Mouse (Mus musculus): ENCODE measurements around the gene 2310034C09Rik.
"Not testable (repeated sequence)": the region's sequence is repeated elsewhere in the genome, so short reads cannot be mapped to it uniquely, and the experiment has no call there.

The 2310034C09Rik gene

DNA sequence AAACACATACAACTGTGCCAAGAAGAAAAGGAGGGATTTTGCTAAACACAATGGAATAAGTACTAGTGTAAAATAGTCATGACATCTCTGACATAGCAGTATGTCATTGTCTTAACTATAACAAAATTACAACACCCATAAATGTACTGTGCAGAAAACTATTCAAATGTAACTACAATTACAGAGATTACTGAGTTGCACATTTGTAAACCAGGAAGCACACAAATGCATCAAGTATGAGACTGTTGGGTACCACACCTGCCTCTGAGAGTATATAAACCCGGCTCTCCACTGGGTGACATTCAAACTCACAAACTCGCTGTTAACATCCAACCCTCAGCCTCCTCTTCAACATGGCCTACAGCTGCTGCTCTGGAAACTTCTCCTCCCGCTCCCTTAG is at the start of gene 2310034C09Rik:
Gene 2310034C09Rik (plus strand): TSS at position 301 of the 400 bp plus-strand sequence.
- DNase-seq (ENCODE audit: extremely low read depth, insufficient read length, low spot score): not testable (repeated sequence)

DNA sequence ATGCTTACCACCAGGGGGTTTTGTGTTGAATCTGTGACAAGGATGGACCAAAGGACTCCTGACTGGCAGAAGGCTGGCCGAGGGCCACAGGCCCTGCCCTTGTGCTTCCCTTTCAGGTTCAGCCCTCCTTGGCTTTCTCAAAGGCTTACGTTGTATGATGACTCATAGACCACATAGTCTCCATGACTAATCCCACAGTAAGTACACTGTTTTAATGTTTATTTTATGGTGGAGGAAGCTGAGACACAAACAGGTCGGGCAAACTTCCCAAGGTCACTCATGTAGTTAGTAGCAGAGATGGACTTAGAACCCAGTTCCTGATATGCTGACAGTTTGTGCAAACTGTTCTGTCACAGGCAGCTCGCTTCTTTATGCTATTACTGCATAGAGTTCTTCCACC is 47.9 kb upstream of the 2310034C09Rik start:
- DNase-seq (ENCODE audit: extremely low read depth, insufficient read length, low spot score): peak; percentile 49

DNA sequence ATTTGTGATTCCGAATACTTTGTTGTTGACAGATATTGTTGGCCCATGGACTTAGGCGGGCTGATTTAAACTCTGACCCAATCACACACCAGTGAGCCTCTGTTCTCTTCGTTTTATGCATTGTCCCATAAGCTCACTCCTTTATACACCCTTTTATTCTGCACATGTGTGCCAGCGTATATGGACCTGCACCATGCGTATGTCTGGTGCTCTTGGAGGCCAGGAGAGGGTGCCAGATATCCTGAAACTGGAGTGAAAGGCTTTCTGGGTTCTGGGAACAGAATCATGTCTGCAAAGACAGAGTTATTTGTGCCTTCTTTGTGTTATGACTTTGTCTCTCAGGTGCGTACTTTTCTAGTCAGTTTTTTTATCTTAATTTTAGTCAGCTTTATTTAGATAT is 47.4 kb upstream of the 2310034C09Rik start:
- no peak for DNase-seq (ENCODE audit: extremely low read depth, insufficient read length, low spot score)

DNA sequence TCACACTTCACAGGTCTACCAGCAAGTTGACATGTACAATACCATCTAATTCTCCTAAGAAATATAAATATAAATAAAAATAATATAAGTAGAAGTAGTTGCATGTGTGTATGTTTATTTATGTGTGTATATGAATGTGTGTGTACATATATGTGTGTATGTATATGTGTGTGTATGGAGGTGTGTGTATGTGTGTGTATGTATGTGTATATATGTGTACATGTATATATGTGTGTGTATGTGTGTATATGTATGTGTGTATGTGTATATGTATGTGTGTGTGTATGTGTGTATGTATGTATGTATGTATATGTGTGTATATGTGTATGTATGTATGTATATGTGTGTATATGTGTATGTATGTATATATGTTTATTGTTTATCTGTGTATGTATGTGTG is 42.1 kb upstream of the 2310034C09Rik start:
- DNase-seq (ENCODE audit: extremely low read depth, insufficient read length, low spot score): no peak

DNA sequence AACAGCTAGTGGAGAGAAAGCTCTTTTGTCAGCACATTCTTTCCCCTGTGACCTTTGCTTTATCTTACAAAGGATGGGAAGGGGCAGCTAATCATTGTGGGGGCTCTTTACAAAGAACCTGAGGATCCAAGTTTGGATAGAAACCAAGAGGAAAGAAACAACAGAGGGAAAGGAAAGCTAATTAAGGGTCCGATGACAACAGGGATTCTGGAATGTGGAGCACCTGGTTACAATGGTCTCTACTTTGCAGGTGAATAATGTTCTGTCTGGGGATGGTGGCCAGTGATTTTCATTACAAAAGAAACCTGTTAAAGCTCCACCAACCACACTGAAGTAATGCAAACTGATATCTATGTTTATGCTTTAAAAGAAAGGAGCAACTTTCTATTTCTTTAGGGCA is 38.6 kb upstream of the 2310034C09Rik start:
- no peak for DNase-seq (ENCODE audit: extremely low read depth, insufficient read length, low spot score)

DNA sequence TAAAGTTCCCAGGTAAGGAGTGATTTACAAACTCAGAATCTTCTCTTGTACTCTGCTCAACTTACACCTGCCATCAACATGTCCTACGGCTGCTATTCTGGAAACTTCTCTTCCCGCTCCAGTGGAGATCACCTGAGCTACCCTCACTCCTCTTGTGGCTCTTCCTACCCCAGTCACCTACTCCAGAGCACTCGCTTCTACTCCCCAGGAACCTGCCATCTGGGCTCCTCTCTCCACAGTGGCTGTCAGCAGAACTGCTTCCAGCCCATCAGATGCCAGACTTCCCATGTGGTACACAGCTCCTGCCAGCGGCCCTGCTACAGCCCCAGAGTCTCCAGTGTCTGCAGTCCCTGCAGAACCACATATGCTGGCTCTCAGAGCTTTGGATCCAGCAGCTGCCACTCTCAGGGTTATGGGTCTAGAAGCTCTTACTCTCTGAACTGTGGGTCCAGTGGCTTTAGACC is 29.8 kb upstream of the 2310034C09Rik start, which contains the start of gene Krtap13-1:
Gene Krtap13-1 (plus strand): TSS at position 51 of the 464 bp plus-strand sequence.
- DNase-seq (ENCODE audit: extremely low read depth, insufficient read length, low spot score): no peak

DNA sequence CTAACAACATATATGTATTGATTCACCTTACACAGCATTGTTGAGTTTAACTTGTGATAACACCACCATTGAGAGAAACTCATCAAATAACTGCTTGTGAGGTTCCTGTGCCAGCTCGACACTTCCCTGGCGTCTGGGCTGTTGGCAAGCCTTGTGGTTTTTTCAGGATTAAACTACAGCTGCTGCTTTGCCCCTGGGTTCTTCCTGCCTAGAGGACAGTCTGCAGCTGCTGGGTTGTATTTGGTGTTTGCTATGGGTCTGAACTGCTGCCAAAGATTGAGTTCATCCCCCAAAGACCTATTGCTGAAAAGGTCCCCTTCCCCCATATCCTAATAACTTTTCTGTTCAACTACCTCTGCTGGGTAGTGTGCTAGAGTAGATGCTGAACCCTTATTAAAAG is 23.3 kb upstream of the 2310034C09Rik start:
- DNase-seq (ENCODE audit: extremely low read depth, insufficient read length, low spot score): no peak

DNA sequence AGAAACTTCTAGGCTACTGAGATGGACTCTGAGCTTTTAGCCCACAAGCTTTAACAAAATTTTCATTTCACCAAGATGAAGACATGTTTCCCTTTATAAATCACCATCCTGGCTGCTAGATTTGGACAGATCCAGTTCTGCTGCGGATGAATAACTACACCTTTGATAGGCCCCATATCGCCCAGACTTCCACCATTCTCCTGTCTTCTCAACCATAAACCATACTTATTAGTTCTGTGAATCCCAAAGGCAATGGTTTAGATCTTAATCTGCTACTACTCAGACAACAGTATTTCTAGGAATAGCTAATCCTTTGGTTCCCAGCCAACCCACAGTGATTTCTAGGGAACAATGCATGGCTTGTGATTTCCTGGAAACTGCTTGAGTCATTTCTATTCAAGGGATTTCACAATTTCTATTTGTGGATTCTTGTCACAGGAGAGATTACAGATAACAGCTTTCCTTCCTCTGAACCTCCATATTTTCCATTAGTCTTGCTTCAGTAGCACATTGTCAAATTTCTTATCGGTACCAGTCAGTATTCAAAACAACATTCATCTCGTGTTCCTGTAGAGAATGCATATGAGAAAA is 13.8 kb upstream of the 2310034C09Rik start:
- DNase-seq (ENCODE audit: extremely low read depth, insufficient read length, low spot score): no peak

DNA sequence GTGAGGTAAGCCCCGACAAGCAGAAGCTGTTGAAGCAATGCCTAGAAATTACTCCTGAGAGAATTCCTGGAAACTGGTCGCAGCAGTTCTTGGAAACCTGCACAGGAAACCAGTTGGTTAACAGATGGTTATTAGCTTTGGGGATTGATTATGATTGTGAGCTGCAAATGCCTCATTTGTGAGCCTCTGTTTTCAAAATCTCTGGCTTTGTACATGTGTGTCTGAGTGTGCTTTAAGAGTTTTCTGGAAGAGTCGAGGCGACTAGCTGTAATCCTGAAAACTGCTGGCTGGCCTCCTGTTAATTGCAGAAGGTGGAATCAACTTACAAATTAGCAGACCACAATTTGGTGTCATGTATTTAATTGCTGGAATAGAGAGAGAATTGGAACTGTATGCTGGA is 10.7 kb upstream of the 2310034C09Rik start:
- no peak for DNase-seq (ENCODE audit: extremely low read depth, insufficient read length, low spot score)

DNA sequence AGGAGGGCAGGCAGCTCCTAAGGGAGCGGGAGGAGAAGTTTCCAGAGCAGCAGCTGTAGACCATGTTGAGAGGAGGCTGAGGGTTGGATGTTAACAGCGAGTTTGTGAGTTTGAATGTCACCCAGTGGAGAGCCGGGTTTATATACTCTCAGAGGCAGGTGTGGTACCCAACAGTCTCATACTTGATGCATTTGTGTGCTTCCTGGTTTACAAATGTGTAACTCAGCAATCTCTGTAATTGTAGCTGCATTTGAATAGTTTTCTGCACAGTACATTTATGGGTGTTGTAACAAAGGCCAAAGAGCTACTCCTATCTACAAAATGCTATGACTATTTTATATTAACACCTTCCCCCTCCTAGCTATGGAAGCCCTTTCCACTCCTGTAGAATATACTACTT is 7.1 kb upstream of the 2310034C09Rik start, which contains the start of gene Krtap13:
Gene Krtap13 (minus strand): TSS at position 101 of the 400 bp plus-strand sequence.
- not testable (repeated sequence) for DNase-seq (ENCODE audit: extremely low read depth, insufficient read length, low spot score)

DNA sequence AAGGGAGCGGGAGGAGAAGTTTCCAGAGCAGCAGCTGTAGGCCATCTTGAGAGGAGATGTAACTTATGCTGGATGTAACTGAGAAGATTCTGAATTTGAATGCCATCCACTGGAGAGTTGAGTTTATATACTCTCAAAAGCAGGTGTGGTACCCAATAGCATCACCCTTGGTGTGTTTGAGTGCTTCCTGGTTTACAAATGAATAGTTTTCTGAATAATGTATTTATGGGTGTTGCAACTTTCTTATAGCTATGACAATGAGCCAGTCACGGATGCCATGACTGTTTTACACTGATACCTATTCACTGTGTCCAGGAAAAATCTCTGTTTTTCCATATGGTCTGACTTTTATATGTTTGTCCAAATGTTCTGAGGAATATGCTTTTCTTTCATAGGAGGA is 15.5 kb downstream of the 2310034C09Rik start, which contains the start of gene 2310057N15Rik:
Gene 2310057N15Rik (minus strand): TSS at position 101 of the 400 bp plus-strand sequence.
- DNase-seq (ENCODE audit: extremely low read depth, insufficient read length, low spot score): no peak

DNA sequence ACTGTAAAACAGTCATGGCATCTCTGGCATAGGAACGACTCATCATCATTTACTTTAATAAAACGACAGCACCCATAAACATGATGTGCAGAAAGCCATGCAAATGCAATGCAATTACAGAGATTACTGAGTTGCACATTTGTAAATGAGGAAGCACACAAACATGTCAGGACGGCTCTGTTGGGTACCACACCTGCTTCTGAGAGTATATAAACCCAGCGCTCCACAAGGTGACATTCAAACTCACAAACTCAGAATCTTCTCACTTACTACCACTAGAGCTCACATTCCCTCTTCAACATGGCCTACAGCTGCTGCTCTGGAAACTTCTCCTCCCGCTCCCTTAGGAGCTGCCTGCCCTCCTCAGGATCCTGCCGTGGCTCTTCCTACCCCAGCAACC is 18.9 kb downstream of the 2310034C09Rik start, which contains the start of gene Gm5965:
Gene Gm5965 (plus strand): TSS at position 301 of the 400 bp plus-strand sequence.
- no peak for DNase-seq (ENCODE audit: extremely low read depth, insufficient read length, low spot score)

DNA sequence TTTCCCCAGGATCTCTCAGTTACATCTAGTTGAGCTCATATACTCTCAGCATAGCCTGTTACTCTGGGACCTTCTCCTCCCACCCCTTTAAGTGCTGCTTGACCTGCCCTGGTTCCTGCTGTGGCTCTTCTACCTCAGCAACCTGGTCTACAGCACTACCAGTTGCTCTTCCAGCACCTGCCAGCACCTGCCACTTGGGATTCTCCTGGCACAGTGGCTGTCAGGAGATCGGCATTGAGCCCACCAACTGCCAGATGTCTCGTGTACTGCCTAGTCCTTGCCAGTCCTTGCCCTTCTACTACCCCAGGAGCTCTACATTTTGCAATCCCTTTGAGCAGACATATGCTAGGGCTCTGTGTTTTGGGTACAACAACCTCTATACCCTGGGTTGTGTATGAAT is 28.1 kb downstream of the 2310034C09Rik start:
- DNase-seq (ENCODE audit: extremely low read depth, insufficient read length, low spot score): no peak
